Mouse (Mus musculus) limb, embryonic 14.5 days (tissue): ENCODE measurements around the gene Ntsr1. TPM values are rescaled to one million over a fixed set of nuclear protein-coding genes. Genes with fewer than 3 reads are reported as not detected.

Source experiments
- ATAC-seq: fragments of 200-750 bp; cut with Nextera tagmentation; 2 replicates; pipeline ENCODE4 v1.8.0; 2017; ENCODE audit warnings: low read depth, moderate number of reproducible peaks, moderate TSS enrichment; ENCODE audit not compliant: low FRiP score
- DNase-seq: peaks from one replicate; pipeline ENCODE4 v3.0.0-alpha.2; 2015; ENCODE audit warnings: low spot score
- H3K27ac ChIP-seq: fragments of 300-500 bp; sonication (generic); replicated peaks from 2 replicates; pipeline ENCODE4 v1.5.1; 2014; ENCODE audit warnings: low read depth, mild to moderate bottlenecking, low read length, moderate library complexity, mixed read lengths
- H3K27me3 ChIP-seq: fragments of 300-500 bp; sonication (generic); 2 replicates; pipeline ENCODE4 v1.6.1; 2014; ENCODE audit warnings: low read length, mixed read lengths; ENCODE audit not compliant: control insufficient read depth, insufficient read depth
- H3K36me3 ChIP-seq: fragments of 300-500 bp; sonication (generic); 2 replicates; pipeline ENCODE4 v1.6.1; 2014; ENCODE audit warnings: mild to moderate bottlenecking, low read length, moderate library complexity, mixed read lengths; ENCODE audit not compliant: control insufficient read depth, insufficient read depth
- H3K4me1 ChIP-seq: fragments of 300-500 bp; sonication (generic); 2 replicates; pipeline ENCODE4 v1.6.1; 2014; ENCODE audit warnings: antibody characterized with exemption, low read length, mixed read lengths; ENCODE audit not compliant: control insufficient read depth, insufficient read depth
- H3K4me2 ChIP-seq: fragments of 300-500 bp; sonication (generic); replicated peaks from 2 replicates; pipeline ENCODE4 v1.6.1; 2014; ENCODE audit warnings: low read depth, mild to moderate bottlenecking, low read length, moderate library complexity; ENCODE audit not compliant: severe bottlenecking
- H3K4me3 ChIP-seq: fragments of 300-500 bp; sonication (generic); replicated peaks from 2 replicates; pipeline ENCODE4 v1.5.1; 2014; ENCODE audit warnings: low read length
- H3K9ac ChIP-seq: fragments of 300-500 bp; sonication (generic); 2 replicates; pipeline ENCODE4 v1.6.1; 2014; ENCODE audit warnings: mild to moderate bottlenecking, low read depth, low read length, moderate library complexity; ENCODE audit not compliant: severe bottlenecking
- H3K9me3 ChIP-seq: fragments of 300-500 bp; sonication (generic); 2 replicates; pipeline ENCODE4 v1.6.1; 2016; ENCODE audit warnings: low read length; ENCODE audit not compliant: control insufficient read depth
- POLR2A ChIP-seq: fragments of 200-500 bp; IDR thresholded peaks from 2 replicates; pipeline ENCODE4 v1.8.0; 2012; ENCODE audit warnings: inconsistent platforms, mild to moderate bottlenecking, moderate library complexity, borderline replicate concordance; ENCODE audit not compliant: insufficient read depth, insufficient read length; ENCODE audit errors: extremely low read depth
- WGBS: fragments of 180-500 bp; shearing (Covaris S2); extraction: QIAGEN DNeasy Blood & Tissue Kit; methylation state at CpG from one replicate; pipeline ENCODE4 v1.1.7; 2014; 5-methylcytosine and 5-hydroxymethylcytosine counted together
- polyA plus RNA-seq, 2 experiments: library from polyadenylated mRNA; depleted of rRNA in 1 of 2; stranded (reverse) in 1 of 2; unstranded in 1 of 2; fragments of >200 nt; fragmentation: Nextera tagmentation in 1 of 2; extraction: Ambion mirVana in 1 of 2; gene quantifications; 2 replicates each; pipeline versions ENCODE4 v1.2.1 to v1.2.3; 2012 to 2014

Ntsr1 gene
- polyA plus RNA-seq, 2 experiments, result 0.40 to 0.52 TPM

DNA sequence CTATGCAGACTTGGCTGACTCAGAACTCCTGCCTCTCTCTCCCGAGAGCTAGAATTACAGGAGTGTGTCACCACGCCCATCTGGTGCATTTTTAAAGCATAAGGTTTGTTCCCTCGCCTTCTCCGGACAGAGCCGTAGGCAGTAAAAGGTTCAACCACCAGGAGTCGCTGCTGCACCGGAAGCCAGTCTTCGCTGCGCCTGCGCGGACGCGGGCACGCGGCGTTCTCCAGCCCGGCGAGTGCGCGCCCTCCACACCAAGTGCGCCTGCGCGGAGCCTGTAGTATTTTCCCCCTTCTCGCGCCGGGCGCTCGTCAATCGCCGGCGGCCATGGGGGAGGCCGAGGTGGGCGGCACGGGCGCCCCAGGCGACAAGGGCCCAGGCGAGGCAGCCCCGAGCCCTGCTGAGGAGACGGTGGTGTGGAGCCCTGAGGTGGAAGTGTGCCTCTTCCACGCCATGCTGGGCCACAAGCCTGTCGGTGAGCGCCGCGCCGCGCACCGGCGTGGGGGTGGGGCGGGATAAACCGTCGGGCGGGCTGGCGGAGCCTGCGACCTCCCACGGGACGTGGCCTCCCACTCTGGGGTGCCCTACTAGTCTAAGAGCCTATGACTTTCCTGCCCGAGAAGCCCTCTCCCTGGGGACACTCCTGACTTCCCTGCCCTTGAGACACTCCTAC lies 82.8 kb downstream of the Ntsr1 start:
- Histone ChIP-seq H3K27ac (peak overlapping the region; percentile 68; the same call in 1 of the 2 replicates), H3K9ac (peak overlapping the region; percentile 93), H3K4me3 (peak overlapping the region; percentile 88), H3K27me3 (no peaks in the 10 kb centered on the region; the same call in 1 of the 2 replicates), H3K36me3 (peaks cover 25% of the 10 kb centered on the region), H3K9me3 (no peaks in the 10 kb centered on the region), H3K4me1 (peaks cover 9% of the 10 kb centered on the region), H3K4me2 (peak overlapping the region; percentile 91)
- ATAC-seq (peak; percentile 89), DNase-seq (peak; percentile 94)
- TF ChIP-seq POLR2A, result 0 out of 2 replicates have a peak, but pooled peaks have one; percentile 56
- WGBS, result 0% methylated on average over 51 of the region's 57 CpGs

DNA sequence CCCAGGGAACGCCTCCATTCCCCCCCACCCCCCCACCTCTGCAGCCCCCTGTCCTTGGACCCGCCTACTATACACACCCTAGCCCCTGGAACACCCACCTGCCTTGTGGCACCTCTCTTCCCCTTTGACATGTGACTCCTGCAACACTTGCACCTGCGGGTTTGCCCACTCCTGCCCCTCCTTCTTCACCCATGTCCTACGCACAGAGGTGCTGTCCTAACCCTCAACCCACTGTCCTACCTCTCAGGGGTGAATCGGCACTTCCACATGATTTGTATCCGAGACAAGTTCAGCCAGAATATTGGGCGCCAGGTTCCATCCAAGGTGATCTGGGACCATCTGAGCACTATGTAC lies 83.4 kb downstream of the Ntsr1 start:
- DNase-seq, result no peak
- Histone ChIP-seq H3K4me3 (peak overlapping the region; percentile 88), H3K36me3 (peaks cover 25% of the 10 kb centered on the region), H3K9me3 (no peaks in the 10 kb centered on the region), H3K4me1 (peaks cover 9% of the 10 kb centered on the region), H3K27me3 (no peaks in the 10 kb centered on the region; the same call in 1 of the 2 replicates), H3K4me2 (peak overlapping the region; percentile 91), H3K27ac (no peak overlapping the region), H3K9ac (peak overlapping the region; percentile 93)
- no peak for TF ChIP-seq POLR2A
- 25% methylated on average over 7 of the region's 7 CpGs for WGBS
- peak; percentile 13; the same call in 1 of the 2 replicates for ATAC-seq

DNA sequence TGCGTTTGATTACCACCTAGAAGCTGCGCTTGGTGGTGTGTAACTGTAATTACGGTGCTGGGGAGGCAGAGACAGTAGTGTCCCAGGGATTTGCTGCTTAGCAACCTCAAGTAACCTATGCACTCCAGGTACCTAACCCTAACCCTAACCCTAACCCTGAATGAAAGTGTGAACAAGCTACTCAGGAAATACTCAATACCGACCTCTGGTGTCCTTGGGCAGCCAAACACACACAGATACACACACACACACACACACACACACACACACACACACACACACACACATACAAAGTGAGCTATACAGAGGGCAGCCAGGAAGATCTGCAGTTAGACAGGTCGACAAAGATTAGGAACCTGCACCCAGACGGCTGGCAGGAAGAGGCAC lies 89.0 kb downstream of the Ntsr1 start:
- DNase-seq, result no peak
- peaks cover 13% of the 10 kb centered on the region for H3K4me1 ChIP-seq
- 44% methylated on average over 6 of the region's 6 CpGs for WGBS
- H3K9ac ChIP-seq, result peak overlapping the region; percentile 90
- H3K27me3 ChIP-seq, result no peaks in the 10 kb centered on the region
- peaks cover 55% of the 10 kb centered on the region for H3K36me3 ChIP-seq
- H3K9me3 ChIP-seq, result no peaks in the 10 kb centered on the region
- ATAC-seq, result no peak; the same call in 1 of the 2 replicates
- H3K4me3 ChIP-seq, result peak overlapping the region; percentile 92
- TF ChIP-seq POLR2A, result no peak
- H3K4me2 ChIP-seq, result peak overlapping the region; percentile 78
- peak overlapping the region; percentile 87 for H3K27ac ChIP-seq

DNA sequence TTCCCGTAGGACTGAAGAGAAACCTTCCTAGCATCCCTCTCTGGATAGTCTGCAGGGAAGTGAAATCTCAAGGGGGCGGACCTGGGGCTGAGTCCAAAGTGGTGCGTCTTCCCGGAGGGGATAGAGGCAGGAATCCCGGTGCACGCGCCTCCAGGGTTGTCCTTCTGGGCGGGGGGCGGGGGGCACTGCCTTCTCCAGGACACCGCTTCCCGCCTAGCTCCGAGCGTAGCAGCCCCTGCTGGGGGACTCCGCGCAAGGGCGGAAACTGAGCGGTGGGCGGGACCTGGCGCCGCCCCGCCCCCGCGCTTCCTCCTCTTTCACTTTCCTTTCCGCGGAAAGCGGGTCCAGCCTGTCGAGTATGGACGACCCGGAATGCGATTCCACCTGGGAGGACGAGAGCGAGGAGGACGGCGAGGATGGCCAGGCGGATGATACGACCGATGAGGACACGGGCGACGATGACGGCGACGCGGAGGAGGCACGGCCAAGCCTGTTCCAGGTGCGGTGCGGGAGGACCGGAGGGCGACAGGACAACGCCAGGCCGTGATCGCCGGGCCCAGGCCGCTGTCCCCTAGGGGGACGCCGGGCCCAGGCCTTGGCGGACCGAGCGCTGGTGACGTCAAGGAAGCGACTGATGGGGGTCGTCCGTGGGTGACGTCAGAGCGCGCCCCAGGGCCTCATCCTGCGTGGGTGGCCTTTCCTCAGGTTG lies 89.5 kb downstream of the Ntsr1 start, which contains the start of gene Ogfr:
Ogfr (plus strand) TSS at position 123 of the 709 bp plus-strand sequence.
- Histone ChIP-seq H3K4me3 (peak within 1 kb of the TSS; percentile 92), H3K4me2 (peak within 1 kb of the TSS; percentile 78), H3K4me1 (peaks cover 11% of the 10 kb centered on the region), H3K9ac (peak within 1 kb of the TSS; percentile 90), H3K9me3 (no peaks in the 10 kb centered on the region), H3K27ac (peak within 1 kb of the TSS; percentile 87), H3K36me3 (peaks cover 56% of the 10 kb centered on the region), H3K27me3 (no peaks in the 10 kb centered on the region)
- DNase-seq, result peak; percentile 91
- peak; percentile 94 for ATAC-seq
- under 1% methylated on average over 40 of the region's 67 CpGs for WGBS
- peak; percentile 65; the same call in 1 of the 2 replicates for TF ChIP-seq POLR2A

Other genes with a start within 250 kb of the Ntsr1 start
- gene Rps21, start 242.6 kb upstream of the Ntsr1 start, polyA plus RNA-seq (2012; rRNA removed), result 3,975 and 4,219 TPM in 2 replicates
- 716 and 729 TPM in 2 replicates for gene Rps21, start 242.6 kb upstream of the Ntsr1 start, polyA plus RNA-seq (2014; fragmentation: Nextera tagmentation; extraction: Ambion mirVana)
- gene Cables2, start 226.5 kb upstream of the Ntsr1 start, polyA plus RNA-seq (2012; rRNA removed), result 37.7 and 45.8 TPM in 2 replicates
- gene Cables2, start 226.5 kb upstream of the Ntsr1 start, polyA plus RNA-seq (2014; fragmentation: Nextera tagmentation; extraction: Ambion mirVana), result 22.5 and 23.4 TPM in 2 replicates
- gene Rbbp8nl, start 210.1 kb upstream of the Ntsr1 start, polyA plus RNA-seq (2012; rRNA removed), result 2.0 and 2.3 TPM in 2 replicates
- 1.0 and 1.3 TPM in 2 replicates for gene Rbbp8nl, start 210.1 kb upstream of the Ntsr1 start, polyA plus RNA-seq (2014; fragmentation: Nextera tagmentation; extraction: Ambion mirVana)
- gene Gata5, start 165.3 kb upstream of the Ntsr1 start, polyA plus RNA-seq (2012; rRNA removed), result 0.01 and 0.05 TPM in 2 replicates
- 0.06 TPM in 1 of 2 replicates, not detected in the other for gene Gata5, start 165.3 kb upstream of the Ntsr1 start, polyA plus RNA-seq (2014; fragmentation: Nextera tagmentation; extraction: Ambion mirVana)
- gene Slco4a1, start 43.7 kb upstream of the Ntsr1 start, polyA plus RNA-seq (2012; rRNA removed), result 0.87 and 1.1 TPM in 2 replicates
- gene Slco4a1, start 43.7 kb upstream of the Ntsr1 start, polyA plus RNA-seq (2014; fragmentation: Nextera tagmentation; extraction: Ambion mirVana), result 0.41 and 0.54 TPM in 2 replicates
- 46.6 and 52.2 TPM in 2 replicates for gene Mrgbp, start 81.3 kb downstream of the Ntsr1 start, polyA plus RNA-seq (2012; rRNA removed)
- 30.5 and 31.9 TPM in 2 replicates for gene Mrgbp, start 81.3 kb downstream of the Ntsr1 start, polyA plus RNA-seq (2014; fragmentation: Nextera tagmentation; extraction: Ambion mirVana)
- 67.5 and 78.6 TPM in 2 replicates for gene Ogfr, start 89.3 kb downstream of the Ntsr1 start, polyA plus RNA-seq (2012; rRNA removed)
- gene Ogfr, start 89.3 kb downstream of the Ntsr1 start, polyA plus RNA-seq (2014; fragmentation: Nextera tagmentation; extraction: Ambion mirVana), result 71.4 and 84.5 TPM in 2 replicates
- 612 and 663 TPM in 2 replicates for gene Col9a3, start 97.8 kb downstream of the Ntsr1 start, polyA plus RNA-seq (2012; rRNA removed)
- gene Col9a3, start 97.8 kb downstream of the Ntsr1 start, polyA plus RNA-seq (2014; fragmentation: Nextera tagmentation; extraction: Ambion mirVana), result 334 and 360 TPM in 2 replicates
- gene Tcfl5, start 142.7 kb downstream of the Ntsr1 start, polyA plus RNA-seq (2012; rRNA removed), result 1.8 and 2.0 TPM in 2 replicates
- gene Tcfl5, start 142.7 kb downstream of the Ntsr1 start, polyA plus RNA-seq (2014; fragmentation: Nextera tagmentation; extraction: Ambion mirVana), result 0.70 and 0.98 TPM in 2 replicates
- 28.9 and 39.7 TPM in 2 replicates for gene Dido1, start 210.0 kb downstream of the Ntsr1 start, polyA plus RNA-seq (2012; rRNA removed)
- gene Dido1, start 210.0 kb downstream of the Ntsr1 start, polyA plus RNA-seq (2014; fragmentation: Nextera tagmentation; extraction: Ambion mirVana), result 26.4 and 31.4 TPM in 2 replicates
- gene Gid8, start 210.1 kb downstream of the Ntsr1 start, polyA plus RNA-seq (2012; rRNA removed), result 58.9 and 64.0 TPM in 2 replicates
- gene Gid8, start 210.1 kb downstream of the Ntsr1 start, polyA plus RNA-seq (2014; fragmentation: Nextera tagmentation; extraction: Ambion mirVana), result 69.9 and 71.9 TPM in 2 replicates
- 3.4 and 5.9 TPM in 2 replicates for gene Slc17a9, start 225.3 kb downstream of the Ntsr1 start, polyA plus RNA-seq (2012; rRNA removed)
- 1.7 and 2.2 TPM in 2 replicates for gene Slc17a9, start 225.3 kb downstream of the Ntsr1 start, polyA plus RNA-seq (2014; fragmentation: Nextera tagmentation; extraction: Ambion mirVana)